Mouse (Mus musculus) left cerebral cortex, adult 8-10 months (tissue): ENCODE results near the gene Dennd1c. TPM values are rescaled to one million over a fixed set of nuclear protein-coding genes. Genes with fewer than 3 reads are reported as not detected.
A peak's percentile ranks its signal among the peaks of the same experiment; 100 is the strongest.
"Not testable (repeated sequence)": the region's sequence is repeated elsewhere in the genome, so short reads cannot be mapped to it uniquely, and the experiment has no call there.

Experiments
- DNase-seq, 2 experiments: peaks; one replicate each; pipeline ENCODE4 v3.0.0; 2022; ENCODE audit warnings: low spot score in 2 of 2
- total RNA-seq, 4 experiments: library from RNA; stranded (reverse); gene quantifications; 2 replicates each; pipeline ENCODE4 v1.2.4; 2022

Dennd1c gene
- total RNA-seq, 4 experiments from 2014 or later, result 1.1 to 3.9 (median 2.5) TPM

DNA sequence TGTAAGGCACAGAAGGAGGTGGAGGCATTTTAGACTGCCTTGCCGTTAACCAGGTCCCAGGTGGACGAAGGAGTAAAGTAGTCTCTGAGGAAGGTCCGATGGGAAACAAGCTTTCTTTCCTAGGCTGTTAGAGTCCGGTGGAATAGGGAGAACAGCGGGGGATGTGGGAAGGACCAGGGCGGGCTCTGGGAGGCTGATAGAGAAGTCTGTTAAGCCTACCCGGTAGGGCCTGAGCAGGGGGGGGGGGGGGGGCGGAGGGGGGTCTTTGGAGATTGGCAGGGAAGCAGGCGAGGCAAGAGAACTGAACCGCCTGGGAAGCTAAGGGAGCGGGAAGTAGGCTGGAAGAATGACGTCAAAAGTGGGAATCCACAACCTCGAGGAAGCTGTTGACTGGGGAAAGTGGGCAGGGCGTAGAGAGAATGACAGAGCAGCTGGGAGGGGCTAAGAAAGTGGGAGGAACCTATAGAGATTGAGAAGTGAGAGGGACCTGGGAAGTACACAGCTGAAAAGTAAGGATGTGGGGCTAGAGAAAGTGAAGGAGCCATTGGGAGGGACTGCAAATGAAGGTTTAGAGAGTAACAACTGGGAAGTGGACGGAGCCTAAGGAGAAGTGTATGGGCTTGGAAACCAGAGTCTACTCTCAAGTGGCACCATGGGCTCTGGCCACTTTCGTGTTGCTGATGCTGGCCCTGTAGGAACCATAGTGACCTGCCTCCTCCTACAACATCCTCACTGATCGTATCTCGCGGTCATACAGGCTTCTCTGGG is 17.7 kb upstream of the Dennd1c start:
- DNase-seq, result peak in 1 of 2 experiments; percentile 16

GRCm38 (mm10) chr17:57094222-57094621 is 15.9 kb upstream of the Dennd1c start:
- DNase-seq, result no peak

DNA sequence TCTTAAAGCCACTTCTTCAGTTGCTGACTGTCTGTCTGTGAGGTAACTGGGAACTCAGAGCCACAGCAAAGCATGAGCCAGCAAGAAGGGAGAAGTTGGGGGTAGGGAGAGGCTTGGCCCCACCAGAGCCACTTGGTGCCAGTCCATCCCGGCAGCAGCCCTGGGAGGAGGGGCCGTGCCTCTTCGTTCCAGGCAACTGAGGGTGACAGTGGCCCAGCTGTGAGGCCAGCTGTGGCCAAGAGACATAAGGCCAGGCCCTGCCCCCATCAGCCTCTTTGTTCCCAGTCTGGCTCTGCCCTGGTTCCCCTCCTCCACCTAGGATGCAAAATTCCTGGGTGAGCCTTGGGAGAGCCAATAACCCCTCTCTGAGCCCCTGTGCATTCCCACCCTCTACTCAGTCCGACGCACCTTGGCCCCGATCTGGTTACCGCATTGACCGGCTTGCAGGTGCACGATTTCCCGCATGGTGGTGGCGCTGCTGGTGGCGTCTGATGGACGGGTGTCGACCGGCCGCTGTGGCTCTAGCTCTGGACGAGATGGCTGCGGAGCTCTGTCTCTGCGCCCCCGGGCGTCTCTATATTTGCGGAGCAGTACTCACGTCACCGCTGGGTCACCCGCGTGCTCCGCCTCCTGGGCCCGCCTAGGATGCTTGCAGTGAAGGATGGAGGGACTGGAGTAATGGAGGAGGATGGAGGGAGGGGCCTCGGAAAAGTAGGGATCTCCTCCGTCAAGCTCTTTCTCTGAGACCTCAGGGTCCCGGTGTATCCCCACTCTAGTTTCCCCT is 8.9 kb upstream of the Dennd1c start, which contains the start of gene Tubb4a:
Gene Tubb4a, minus strand, starts transcription at position 734 of the 784 bp plus-strand sequence.
- peak; percentile 86 to 91 for DNase-seq

DNA sequence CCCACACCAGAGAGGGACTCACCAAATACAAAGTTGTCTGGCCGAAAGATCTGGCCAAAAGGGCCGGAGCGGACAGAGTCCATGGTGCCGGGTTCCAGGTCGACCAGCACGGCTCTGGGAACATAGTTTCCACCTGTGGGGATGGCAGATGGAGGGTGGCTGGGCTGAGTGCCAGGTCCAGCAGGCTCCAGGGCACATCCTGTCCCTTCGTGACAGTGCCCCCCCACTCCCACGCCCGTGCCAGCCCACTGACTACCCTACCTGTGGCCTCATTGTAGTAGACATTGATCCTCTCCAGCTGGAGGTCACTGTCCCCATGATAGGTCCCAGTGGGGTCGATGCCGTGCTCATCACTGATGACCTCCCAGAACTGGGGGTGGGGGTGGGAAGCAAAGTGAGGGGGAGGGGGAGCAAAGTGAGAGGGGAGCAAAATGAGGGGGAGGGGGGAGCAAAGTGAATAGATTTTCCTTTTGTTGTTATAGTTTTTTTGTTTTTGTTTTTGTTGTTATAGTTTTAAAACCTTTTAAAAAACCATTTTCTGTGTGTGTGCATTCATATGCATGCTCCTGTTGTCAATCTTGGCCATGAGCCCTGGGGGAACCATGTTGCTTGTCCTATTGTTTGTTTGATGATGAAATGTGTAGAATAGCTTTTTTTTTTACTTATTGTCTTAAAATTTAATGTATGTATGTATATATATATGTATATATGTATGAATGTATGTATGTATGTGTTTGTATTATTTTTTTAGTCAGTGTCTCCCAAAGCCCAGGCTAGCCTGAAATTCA is 7.8 kb upstream of the Dennd1c start:
- peak in 1 of 2 experiments; percentile 55 for DNase-seq

DNA sequence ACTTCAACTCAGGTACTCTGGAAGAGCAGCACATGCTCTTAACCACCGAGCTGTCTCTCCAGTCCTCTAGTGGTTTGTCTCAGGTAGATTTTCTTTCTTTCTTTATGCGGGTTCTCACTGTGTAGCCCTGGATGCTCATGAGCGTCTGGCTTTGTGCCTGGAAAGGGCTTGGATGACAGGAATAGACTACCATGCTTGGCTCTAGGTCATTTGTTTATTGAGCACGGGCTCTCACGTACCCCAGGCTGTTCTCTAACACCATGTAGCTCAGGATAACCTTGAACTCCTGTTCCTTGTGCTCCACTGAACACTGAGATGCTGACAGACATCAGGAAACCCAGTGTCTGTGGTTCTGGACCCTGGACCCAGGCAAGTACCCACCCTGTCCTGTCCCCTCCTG is 4.2 kb upstream of the Dennd1c start:
- no peak for DNase-seq

DNA sequence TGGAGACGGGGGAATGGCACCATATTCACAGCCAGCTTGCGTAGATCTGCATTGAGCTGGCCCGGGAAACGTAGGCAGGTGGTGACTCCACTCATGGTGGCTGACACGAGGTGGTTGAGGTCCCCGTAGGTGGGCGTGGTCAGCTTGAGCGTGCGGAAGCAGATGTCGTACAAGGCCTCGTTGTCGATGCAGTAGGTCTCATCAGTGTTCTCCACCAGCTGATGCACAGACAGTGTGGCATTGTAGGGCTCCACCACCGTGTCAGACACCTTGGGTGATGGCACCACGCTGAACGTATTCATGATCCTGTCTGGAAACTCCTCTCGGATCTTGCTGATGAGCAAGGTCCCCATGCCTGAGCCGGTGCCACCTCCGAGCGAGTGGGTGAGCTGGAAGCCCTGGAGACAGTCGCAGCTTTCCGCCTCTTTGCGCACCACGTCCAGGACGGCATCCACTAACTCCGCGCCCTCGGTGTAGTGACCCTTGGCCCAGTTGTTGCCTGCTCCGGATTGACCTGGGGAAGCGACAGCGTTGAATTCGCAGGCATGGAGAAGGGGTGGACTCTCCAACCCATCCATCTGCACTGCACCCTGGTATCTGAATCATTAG is 3.0 kb upstream of the Dennd1c start:
- no peak for DNase-seq

- no peak for DNase-seq
Measured at GRCm38 (mm10) chr17:57079919-57080318, 1.6 kb upstream of the Dennd1c start.

DNA sequence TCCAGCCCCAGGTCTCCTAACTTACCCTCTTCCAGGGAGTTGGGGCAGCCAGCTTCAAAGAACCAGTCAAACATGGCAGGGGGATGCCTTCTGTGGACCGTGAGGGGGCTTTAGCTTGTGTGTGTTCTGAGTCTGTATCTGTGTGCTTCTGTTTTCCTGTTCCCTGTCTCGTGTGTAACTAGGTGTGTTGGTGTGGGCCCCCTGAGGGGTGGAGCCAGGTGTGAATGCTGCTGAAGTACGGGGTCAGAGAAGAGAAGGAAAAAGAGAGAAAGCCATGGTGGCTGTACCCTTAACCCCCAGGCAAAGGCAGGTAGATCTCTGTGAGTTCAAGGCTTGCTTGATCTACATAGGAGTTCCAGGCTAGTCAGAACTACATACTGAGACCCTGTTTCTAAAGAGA is 1.4 kb downstream of the Dennd1c start:
- DNase-seq, result no peak

DNA sequence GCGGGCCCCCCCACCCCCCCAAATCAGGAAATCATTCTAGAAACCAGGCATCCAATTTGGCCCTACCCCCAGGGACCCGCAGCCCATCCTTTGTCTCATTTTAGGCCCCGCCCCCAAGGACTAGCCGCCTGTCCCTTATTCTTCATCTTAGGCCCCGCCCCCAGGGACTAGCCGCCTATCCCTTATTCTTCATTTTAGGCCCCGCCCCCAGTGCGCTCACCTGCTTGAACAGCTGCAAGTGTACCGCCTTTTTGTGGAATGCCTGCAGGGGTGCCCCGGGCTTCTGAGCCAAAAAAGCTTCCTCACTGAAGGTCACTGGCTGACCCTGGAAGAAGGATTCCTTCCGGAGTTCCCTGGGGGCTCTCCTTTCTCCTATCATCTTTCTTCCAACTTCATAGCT is 7.6 kb downstream of the Dennd1c start:
- DNase-seq, result no peak

GRCm38 (mm10) chr17:57070272-57070671 is 8.0 kb downstream of the Dennd1c start:
- DNase-seq, result no peak

GRCm38 (mm10) chr17:57066908-57067307 is 11.4 kb downstream of the Dennd1c start:
- DNase-seq, result no peak

GRCm38 (mm10) chr17:57063031-57063430 is 15.3 kb downstream of the Dennd1c start:
- DNase-seq, result no peak

- no peak for DNase-seq
Measured at GRCm38 (mm10) chr17:57062548-57062947, 15.8 kb downstream of the Dennd1c start.

DNA sequence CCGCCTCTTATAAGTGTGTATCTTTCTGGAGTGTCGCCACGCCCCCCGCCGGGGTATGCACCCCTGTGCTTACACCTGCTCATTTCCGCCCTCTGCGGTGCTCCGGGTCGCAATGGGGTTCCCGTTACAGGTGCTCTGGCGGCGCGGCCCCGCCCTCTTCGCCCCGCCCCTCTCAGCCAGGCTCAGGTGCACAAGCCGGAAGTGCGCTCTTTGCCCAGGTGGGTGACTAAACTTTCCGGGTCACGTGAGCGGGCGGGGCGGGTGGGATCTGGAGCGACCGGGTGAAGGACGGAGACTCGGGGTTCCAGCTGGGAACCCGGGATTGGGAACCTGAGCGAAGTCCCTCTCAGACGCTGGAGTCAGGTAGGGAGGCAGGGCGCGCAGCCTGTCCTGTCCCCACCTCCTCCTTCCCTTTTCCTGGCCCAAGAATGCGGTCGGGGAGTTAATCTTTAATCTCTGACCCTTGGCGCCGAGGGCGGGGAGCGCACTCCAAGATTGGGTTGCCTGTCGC is 16.2 kb downstream of the Dennd1c start:
- DNase-seq, result no peak

- DNase-seq, result peak in 1 of 2 experiments; percentile 41
Measured at GRCm38 (mm10) chr17:57061069-57061468, 17.2 kb downstream of the Dennd1c start.

GRCm38 (mm10) chr17:57060231-57060801 is 18.0 kb downstream of the Dennd1c start:
- DNase-seq, result peak; percentile 95 to 96

GRCm38 (mm10) chr17:57059486-57059977 is 18.8 kb downstream of the Dennd1c start, which contains the start of gene Slc25a23:
TSS of gene Slc25a23 (minus strand) at chr17:57059863.
- DNase-seq, result peak; percentile 49 to 81

DNA sequence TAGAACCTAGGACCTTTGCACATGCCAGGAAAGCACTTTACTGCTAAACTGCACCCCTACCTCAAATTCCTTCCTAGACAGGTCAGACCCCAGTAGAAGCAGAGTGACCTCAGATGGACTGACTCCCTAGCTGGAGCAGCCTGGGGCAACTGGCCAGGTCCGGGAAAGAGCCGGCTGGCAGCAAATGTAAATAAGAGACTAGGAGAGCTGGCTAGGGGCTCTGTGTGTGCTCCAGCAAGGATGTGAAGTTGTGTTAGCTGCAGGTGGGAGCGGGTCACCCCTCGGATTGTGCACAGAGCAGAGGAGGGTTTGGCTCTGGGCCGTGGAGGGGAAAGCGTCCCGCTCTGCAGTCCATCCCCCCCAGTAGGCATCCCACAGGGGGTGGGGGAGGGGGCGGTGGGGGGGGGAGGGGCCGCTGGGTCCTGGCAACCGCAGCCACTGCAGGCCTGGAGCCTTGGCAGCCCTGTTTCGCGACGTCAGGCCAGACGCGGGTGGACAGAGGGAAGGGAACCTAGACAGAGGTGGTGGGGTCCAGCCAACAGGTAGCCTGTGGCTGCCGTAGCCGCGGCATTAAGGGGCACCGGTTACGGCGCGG is 19.3 kb downstream of the Dennd1c start, which contains the start of gene Crb3:
Gene Crb3, plus strand, starts transcription at position 215 of the 595 bp plus-strand sequence.
- peak in 1 of 2 experiments; percentile 52 for DNase-seq

DNA sequence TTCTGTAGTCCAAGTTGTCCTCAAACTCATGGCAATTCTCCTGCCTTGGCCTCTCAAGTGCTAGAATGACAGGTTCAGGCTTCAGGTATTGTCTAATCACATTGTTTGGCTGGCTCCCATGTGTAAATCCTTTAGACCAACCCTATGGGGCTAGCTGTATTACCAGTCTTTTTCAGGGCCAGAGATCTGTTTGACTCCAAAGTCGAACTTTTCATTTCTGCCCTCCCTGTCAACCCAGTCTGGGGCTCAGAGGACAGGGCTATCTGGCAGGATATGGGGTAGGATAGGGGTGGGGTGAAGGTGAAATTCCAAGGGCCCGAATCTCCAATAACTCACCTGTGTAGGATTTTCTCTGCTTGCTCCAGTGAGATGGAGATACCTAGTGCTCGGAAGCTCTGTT is 22.1 kb downstream of the Dennd1c start:
- no peak for DNase-seq

GRCm38 (mm10) chr17:57051679-57052078 is 26.6 kb downstream of the Dennd1c start:
- not testable (repeated sequence) for DNase-seq
